Mouse (Mus musculus): ENCODE data around the gene Vmn1r54.

DNA sequence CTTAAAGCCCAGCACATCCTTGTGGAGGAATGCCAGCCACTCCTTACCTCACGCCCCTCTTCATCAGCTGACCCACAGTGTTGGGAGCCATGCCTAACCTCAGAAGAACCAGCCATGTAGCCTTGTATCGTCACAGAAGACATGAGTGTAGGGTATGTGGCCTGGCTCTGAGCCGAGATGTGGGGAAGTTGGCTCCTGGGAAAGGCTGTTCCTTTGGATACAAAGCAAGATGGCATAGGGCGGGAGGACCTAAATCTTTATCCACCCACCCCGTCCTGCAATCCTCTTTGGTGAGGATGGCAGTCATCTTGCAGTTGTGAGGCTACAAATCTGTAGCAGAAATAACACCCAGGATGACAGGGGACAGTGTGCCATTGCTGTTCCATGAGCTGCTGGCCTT is 69.9 kb downstream of the Vmn1r54 start:
- TF ChIP-seq CTCF (IDR thresholded peaks at IDR 0.05; ENCODE audit: low read depth, low read length) (no peak), POLR2A (IDR thresholded peaks at IDR 0.05; ENCODE audit: borderline replicate concordance, low read depth, low read length) (no peak)
